Mouse (Mus musculus) cerebellum, postnatal 36 days (tissue): ENCODE measurements around the gene 4930502E18Rik.
"Not testable (repeated sequence)": the region's sequence is repeated elsewhere in the genome, so short reads cannot be mapped to it uniquely, and the experiment has no call there.

Experiments used
- DNase-seq, 2 experiments: peaks; one replicate each; pipeline ENCODE4 v3.0.0; 2021 to 2022; ENCODE audit warnings: mixed read lengths in 2 of 2

4930502E18Rik gene

DNA sequence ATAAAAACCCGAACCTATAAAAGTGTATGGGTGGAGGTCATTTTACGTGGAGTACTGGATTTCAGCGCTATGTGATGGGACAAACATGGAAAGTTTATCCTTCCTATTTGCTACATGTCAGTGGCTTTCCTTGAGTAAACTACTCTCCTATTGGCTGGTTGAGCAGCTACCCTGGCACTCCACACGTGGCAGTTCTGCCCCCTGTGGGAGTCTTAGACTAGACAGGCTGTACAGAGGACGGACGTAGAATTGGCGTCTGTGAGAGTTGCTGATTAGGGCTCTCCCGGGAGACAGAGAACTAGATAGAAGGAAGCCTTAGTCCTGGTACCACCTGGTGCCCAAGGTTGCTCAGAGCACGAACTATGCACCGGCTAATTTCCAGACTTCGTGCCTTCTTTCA lies at the start of gene 4930502E18Rik:
Gene 4930502E18Rik (plus strand): TSS at position 231 of the 400 bp plus-strand sequence.
- DNase-seq = no peak

DNA sequence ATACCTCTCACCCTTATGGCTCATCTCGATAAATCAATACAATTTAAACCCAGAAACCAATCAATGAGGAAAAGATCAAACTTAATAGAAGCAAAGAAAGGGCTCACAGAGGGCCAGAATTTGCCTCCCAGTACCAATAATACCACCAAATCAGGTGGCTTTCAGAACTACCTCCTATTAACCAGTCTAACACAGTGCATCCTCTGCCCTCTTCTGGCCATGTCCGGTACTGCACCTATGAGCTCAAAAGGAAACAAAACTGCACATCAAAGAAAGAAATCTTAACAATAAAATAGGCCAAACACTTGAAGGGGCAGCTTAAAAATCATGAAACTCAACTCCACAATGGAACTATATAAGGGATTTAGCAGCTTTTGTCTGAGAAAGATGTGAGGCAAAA lies 47.7 kb upstream of the 4930502E18Rik start:
- DNase-seq = peak; percentile 72 to 79

DNA sequence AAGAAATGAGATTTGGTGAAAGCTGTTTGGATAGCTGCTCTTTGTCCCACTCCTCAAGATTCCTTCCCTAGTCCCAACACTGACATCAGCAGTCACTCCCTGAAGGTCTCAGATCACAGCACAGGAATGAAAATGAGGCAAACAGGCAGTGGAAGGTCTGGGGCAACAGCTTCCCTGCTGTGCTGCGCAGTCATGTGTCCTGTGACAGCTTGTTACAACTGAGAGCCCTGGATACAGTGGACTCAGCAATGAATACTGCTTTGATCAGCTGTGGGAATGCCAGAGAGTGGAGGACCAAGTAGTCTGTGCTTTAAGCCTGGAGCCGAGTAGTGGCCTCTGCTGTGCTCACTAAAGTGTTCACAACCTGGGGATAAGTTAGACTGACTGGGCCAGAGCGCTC lies 42.0 kb upstream of the 4930502E18Rik start:
- not testable (repeated sequence) for DNase-seq

- not testable (repeated sequence) for DNase-seq
Measured at GRCm38 (mm10) chrX:53684676-53685075, 40.0 kb upstream of the 4930502E18Rik start.

GRCm38 (mm10) chrX:53692065-53692464 lies 32.6 kb upstream of the 4930502E18Rik start:
- no peak for DNase-seq

- DNase-seq = no peak
Measured at GRCm38 (mm10) chrX:53693141-53693540, 31.5 kb upstream of the 4930502E18Rik start.

GRCm38 (mm10) chrX:53694008-53694777 lies 30.4 kb upstream of the 4930502E18Rik start:
- DNase-seq = no peak

DNA sequence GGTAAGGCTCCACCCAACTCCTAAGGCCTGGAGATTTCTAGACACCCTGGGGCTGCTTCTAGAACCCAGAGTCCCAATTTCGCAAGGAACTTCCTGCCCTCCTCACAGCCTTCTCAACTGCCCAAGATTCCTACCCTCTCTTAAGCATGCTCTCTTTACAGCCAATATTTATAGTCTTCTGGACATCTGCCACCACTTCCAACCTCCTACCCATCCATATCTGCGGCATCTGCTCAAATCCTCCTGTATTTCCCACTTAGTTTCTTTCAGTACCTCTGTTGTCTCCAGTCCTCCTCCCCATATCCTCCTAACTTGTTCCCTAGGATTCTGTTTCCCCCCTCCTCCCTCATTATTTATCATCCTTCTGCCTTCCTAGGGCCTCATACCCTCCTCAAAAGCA lies 25.4 kb upstream of the 4930502E18Rik start:
- DNase-seq = no peak

DNA sequence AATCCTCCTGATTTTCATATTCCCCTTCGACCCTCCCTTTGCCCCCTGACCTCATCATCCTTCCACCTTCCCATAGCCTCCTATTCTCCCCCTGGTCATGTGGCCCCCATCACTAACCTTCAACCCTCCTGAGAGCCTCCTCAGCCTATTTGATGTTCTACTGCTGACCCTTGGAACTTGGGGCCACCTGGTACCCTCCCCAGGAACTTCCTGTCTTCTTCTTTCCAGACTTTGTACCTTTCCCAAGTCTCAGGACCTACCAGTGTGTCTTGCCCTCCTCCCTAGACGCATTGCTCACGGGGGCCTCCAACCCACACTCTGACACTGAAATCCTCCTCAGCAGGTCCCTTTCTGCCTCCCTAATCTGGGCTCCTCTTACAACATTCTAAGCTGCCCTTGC lies 22.0 kb upstream of the 4930502E18Rik start:
- DNase-seq = no peak

DNA sequence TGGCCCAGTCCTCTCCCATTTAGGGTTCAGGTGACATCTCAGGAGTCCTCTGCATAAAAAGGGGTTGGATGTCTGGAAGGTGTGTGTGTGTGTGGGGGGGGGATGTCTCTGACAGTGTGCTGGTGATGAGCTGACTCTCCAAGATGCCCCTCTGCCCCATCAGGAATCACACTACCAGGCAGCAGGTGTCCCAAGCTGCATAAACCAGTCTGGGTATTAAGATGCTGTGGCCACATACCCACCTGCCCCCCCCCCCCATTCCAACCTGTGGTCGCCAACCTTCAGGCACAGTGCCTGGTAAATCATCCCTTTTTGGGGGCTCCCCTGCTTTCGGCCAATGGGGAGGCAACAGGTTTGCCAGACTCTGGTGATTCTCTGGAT lies 8.7 kb upstream of the 4930502E18Rik start:
- DNase-seq = no peak

GRCm38 (mm10) chrX:53716323-53717182 lies 8.1 kb upstream of the 4930502E18Rik start:
- DNase-seq = peak; percentile 59 to 68

GRCm38 (mm10) chrX:53728967-53729366 lies 4.3 kb downstream of the 4930502E18Rik start:
- DNase-seq = no peak

GRCm38 (mm10) chrX:53752851-53753250 lies 28.2 kb downstream of the 4930502E18Rik start:
- DNase-seq = no peak

- no peak for DNase-seq
Measured at GRCm38 (mm10) chrX:53757736-53758135, 33.1 kb downstream of the 4930502E18Rik start, which contains the start of gene 1700013H16Rik. Gene 1700013H16Rik (minus strand): TSS chrX:53757831.

GRCm38 (mm10) chrX:53776276-53776675 lies 51.6 kb downstream of the 4930502E18Rik start, which contains the start of gene Zfp36l3:
Gene Zfp36l3 (minus strand): TSS chrX:53776394.
- DNase-seq = no peak
